Mouse (Mus musculus) adipocyte (in vitro differentiated cells): ENCODE results near the gene Ctss.
A peak's percentile ranks its signal among the peaks of the same experiment; 100 is the strongest.
"Not testable (repeated sequence)": the region's sequence is repeated elsewhere in the genome, so short reads cannot be mapped to it uniquely, and the experiment has no call there.

Experiments
- DNase-seq: peaks from one replicate; pipeline ENCODE4 v3.0.0-alpha.2; 2016; ENCODE audit warnings: low spot score

Gene Ctss

DNA sequence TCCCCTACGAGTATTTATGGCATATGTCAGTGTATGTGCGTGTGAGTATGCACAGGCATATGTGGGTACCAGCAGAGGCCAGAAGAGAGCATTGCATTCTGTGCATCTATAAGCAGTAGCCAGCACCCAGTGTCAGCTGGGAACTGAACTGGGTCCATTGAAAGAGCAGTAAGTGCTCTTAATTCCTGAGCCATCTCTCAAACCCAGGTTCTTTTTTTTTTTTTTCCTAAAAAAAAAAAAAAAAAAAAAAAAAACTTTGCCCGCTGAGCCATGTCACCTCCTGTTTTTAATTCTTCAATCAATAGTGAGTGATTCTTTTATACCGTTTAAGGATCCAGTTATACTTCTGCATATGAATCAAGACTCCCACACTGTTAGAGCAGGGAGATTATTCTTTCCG, 6.8 kb downstream of the Ctss start:
- no peak for DNase-seq

DNA sequence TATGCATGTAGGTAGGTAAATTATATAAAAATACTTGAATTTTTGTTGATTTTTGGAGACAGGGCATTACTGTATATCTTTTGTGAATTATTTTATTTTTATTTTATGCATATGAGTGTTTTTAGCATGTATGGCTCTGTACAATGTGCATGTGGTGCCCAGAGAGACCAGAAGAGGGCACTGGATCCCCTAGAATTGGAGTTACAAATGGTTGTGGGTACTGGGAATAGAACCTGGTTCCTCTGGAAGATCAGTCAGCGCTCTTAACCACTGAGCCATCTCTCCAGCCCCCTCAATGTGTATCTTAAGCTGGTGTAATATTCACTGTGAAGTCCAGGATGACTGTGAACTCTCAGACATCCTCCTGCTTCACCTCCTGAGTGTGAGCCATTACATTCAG, 8.3 kb downstream of the Ctss start:
- DNase-seq: no peak

DNA sequence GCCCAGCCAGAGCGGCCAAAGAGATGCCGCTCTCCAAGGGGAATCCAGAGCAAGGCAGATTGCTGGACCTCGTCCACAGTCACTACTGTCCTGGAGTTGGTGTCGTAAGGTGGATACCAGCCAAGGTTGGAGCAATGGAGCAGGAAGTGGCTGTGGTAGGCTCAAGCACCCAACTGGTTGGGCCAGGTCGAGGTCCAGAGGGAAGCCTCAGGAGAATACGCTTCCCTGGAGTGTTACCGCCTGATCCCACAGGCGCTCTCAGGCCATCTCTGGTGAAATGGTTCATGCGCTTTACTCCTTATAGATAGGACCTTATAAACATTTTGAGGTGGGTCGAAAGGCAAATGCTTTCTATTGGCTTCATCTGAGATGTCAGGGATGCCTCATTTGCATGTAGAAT, 12.3 kb downstream of the Ctss start:
- peak; percentile 15 for DNase-seq

DNA sequence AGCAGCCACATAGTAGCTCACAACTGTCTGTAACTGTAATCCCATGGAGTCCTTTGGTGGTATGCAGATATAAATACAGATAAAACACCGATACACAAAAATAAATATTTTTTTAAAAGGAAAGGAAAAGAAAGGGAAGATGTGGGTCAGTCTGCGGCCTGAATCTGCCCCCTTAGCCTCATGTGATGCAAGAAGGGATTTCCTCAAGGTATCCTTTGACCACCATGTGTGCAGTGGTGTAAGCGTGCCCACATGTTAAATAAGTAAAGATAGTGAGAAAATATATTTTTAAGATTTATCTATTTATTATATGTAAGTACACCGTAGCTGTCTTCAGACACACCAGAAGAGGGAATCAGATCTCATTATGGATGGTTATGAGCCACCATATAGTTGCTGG, 13.3 kb downstream of the Ctss start:
- no peak for DNase-seq

DNA sequence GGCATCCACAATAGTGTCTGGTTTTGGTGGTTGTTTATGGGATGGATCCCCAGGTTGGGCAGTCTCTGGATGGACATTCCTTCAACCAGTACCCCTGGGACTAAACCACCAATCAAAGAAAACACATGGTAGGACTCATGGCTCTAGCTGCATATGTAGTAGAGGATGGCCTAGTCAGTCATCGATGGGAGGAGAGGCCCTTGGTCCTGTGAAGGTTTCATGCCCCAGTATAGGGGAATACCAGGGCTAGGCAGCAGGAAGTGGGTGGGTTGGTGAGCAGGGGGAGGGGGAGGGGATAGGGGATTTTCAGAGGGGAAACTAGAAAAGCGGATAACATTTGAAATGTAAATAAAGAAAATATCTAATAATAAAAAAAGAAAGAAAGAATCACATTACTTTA, 14.6 kb downstream of the Ctss start:
- not testable (repeated sequence) for DNase-seq

DNA sequence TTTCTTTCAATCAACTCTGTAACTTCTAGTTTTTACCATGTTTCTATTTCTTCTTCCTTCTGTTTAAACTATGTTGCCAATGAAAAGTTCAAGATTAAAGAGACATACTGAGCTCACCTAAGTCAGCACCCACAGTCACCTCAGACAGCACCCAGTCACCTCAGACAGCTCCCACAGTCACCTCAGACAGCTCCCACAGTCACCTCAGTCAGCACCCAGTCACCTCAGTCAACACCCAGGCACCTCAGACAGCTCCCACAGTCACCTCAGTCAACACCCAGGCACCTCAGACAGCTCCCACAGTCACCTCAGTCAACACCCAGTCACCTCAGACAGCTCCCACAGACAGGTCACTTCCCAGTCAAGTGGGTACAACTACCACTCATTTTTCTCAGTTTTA, 15.6 kb downstream of the Ctss start:
- no peak for DNase-seq

DNA sequence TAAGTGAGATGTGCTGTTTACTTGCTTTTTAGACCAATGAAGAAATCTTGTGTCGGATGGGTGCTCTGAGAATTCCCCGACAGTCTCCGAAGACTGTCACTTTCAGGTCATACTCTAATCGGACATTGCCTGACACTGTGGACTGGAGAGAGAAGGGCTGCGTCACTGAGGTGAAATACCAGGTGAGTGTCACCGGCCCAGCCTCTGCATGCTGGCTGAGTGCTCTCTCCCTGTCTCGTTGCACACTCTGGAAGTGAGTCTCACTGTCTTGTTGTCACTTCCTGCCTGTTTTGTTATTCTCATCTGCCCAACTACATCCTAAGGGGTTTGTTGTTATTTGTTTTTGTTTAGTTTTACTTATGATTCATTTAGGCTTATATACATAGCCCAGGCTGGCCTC, 16.4 kb downstream of the Ctss start:
- no peak for DNase-seq

DNA sequence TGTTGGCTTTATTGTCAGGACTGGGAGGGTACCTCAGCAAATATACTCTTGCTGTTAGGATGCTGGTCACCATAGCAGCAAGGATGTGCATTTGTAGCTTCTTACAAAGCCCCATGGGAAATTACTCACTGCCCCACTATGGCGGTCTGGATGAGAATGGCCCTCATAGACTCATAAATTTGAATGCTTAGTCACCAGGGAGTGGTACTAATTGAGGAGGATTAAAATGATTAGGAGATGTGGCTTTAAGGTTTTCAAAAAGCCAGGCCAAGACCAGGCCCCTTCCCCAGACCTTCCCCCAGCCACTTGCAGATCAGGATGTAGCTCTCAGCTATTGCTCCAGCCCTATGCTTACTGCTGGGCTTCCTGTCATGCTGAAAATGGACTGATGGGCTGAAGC, 23.6 kb downstream of the Ctss start:
- DNase-seq: no peak

DNA sequence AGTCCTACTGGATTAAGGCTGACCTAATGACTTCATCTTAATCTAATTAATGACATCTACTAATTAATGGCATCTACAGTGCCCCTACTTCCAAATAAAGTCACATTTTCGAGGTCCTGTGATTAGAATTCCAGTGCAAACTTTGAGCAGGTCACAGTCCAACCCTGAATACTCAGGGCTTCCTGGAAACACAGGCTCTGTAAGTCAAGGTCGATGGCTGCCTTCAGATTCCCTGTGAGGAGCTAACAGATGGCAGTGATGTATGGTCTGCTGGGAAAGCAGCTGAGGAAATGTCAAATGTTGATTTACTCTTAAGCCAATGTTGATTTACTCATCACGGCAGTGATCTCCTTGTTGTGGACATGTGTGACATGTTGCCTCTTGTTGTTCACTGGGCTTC, 27.4 kb downstream of the Ctss start:
- no peak for DNase-seq

DNA sequence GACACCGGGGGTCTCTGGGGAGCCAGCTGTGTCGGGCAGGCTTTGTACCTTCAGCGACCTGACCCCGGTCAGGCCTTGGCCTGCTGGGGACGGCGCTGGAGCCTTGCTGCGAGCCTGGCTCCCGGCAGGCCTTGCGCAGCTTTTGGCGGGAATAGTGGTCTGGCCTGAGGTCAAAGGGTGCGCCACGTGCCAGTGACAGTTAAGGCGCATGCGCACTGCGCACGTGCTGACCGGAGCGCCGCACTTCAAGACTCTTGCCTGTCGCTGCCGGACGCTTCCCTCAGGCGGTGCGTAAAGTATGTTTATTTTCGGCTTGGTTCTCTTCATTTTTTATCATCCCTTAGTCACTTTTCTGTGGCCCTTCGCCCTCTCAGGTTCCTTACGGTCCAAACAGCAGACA, 32.9 kb downstream of the Ctss start, which contains the start of gene Hormad1:
Hormad1 (plus strand) TSS at position 241 of the 400 bp plus-strand sequence.
- no peak for DNase-seq

DNA sequence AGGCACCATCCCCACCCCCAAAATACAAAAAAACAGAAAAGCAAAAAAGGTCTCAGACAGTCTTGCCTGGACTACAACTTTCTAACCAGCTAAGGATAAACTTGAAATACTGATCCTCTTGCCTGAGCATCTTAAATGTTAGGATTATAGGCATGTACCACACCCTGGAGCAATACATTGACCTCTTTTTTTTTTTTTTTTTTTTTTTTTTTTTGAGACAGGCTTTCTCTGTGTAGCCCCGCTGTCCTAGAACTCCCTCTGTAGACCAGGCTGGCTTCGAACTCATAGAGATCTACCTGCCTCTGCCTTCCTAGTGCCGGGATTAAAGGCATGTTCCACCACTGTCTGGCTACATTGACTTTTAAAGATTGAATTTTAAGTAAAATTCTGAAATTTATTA, 34.2 kb downstream of the Ctss start:
- DNase-seq: no peak

DNA sequence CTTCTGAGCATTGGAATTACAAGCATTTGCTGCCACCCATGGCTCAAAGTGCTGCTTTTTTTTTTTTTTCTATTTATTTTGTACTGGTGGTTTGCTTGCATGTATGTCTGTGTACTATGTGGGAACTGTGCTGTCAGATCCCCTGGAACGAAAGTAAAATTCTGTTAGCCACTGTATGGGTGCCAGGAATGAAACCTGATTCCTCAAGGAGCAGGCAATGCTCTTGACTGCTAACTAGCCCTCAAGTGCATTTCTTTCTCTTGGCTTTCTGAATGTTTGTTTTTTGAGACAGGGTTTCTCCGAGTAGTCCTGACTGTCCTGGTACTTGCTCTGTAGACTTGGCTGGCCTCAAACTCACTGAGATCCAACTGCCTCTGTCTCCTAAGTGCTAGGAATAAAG, 35.2 kb downstream of the Ctss start:
- peak; percentile 44 for DNase-seq

DNA sequence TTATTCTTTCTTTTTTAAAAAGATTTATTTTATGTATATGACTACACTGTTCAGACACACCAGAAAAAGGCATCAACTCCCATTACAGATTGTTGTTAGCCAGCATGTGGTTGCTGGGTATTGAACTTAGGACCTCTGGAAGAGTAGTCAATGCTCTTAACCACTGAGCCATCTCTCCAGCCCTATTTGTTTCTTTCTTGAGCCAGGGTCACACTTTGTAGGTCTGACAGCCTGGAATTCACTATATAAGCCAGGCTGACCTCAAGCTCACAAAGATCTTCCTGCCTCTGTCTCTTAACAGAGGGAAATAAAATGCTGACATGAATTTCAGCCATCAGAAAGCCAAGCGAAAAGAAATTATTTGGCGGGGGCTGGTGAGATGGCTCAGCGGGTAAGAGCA, 43.0 kb downstream of the Ctss start:
- DNase-seq: no peak

DNA sequence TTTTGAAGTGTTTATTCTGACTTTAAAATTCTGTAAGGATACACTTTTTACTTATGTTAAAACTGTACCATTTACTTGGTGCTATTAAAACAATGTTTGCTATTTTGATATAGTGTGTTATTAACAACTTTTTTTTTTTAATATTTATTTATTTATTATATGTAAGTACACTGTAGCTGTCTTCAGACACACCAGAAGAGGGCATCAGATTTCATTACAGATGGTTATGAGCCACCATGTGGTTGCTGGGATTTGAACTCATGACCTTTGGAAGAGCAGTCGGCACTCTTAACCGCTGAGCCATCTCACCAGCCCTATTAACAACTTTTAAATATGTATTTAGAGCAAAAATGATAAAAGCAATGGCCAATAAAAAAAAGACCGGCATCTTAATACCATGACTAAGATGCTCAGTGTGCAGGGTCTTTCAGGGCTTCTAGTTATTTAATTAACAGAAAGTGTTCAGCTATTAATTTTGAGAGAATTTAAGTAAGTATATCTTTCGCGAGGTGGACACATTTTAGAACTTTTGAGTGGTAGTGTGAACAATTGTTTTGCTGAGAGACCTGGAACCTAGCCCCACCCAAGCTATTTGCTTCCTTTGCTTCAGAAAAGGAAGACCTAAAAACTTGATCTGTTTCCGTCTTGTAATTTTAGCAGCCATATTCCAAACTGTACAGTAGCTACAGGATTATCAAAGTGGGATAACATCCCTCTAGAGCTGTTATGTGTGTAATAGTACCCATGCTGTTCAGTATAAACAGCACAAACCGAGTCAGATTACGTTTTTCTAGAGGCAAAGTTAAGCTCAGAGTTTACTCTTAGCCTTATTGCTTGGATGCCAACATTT, 61.4 kb downstream of the Ctss start:
- no peak for DNase-seq

DNA sequence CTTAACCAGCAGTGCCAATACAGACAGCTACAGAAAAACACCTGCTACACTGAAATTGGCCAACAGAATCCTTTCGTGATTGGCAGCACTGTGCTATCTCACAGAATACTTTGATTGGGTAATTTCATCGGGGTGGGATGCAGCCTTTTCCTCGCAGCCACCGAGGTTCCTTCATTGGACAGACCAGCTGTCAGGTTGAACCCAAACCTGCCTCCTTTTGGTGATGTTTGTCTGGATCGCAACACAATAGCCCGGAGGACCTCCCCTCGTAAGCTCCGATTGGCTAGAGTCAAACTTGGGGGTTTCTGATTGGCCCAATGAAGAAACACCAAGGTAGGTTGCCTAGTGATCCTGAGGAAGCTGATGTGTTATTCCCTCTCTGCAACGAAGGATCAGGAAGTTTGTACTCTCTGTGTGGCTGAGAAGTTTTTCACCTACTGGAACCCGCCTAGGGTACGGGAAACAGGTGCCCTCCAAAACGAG, 62.1 kb downstream of the Ctss start, which contains the start of gene Golph3l:
Golph3l (plus strand) TSS at position 331 of the 483 bp plus-strand sequence.
- DNase-seq: peak; percentile 98

DNA sequence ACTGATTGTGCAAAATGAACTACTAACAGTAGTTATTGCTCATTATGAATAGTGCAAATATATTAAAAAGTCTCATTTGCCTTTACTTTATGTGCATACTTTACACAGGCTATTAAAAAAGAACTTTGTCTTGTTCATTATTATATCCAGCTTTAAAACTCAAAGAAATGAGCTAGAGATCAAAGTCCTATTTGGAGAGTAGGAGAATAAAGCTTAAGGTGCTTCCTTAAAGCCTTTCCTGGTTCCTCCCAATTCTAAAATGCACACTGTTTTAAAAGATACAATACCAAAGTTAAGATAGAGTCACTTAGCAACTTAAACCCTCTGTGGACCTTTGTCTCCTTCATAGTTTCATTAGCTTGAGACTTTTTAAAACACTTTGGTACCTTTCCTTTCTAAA, 72.1 kb downstream of the Ctss start:
- DNase-seq: no peak

DNA sequence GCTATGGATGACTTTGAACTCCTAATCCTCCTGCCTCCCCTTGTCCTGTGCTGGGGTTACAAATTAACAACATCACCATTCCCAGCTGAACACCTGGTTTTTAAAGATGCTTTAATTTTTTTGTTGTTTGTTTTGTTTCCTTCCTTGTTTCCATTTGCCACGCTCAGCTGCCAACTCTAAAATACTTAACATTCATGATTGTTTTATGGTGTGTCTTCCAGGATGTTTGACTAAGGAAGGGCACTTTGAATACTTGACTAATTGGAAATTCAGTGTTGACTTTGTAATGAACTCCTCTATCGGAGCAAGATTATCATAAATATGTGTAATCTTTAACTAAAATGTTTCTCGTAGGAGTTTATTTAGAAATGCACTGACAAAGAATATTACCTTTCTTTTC, 74.7 kb downstream of the Ctss start:
- no peak for DNase-seq
